Mouse (Mus musculus): ENCODE measurements around the gene 4930519P11Rik. TPM values are rescaled to one million over a fixed set of nuclear protein-coding genes. Genes with fewer than 3 reads are reported as not detected.
A peak's percentile ranks its signal among the peaks of the same experiment; 100 is the strongest.

4930519P11Rik gene
- polyA plus RNA-seq, 1 experiment from 2014 or later: 0.67 TPM

GRCm38 (mm10) chr2:154571976-154572375 is 41.3 kb downstream of the 4930519P11Rik start:
- H3K27me3 ChIP-seq (ENCODE audit: control insufficient read depth, insufficient read depth, low read length): no peaks in the 10 kb centered on the region
- peaks cover 9% of the 10 kb centered on the region for H3K4me1 ChIP-seq (ENCODE audit: control insufficient read depth, insufficient read depth, low read length)
- H3K36me3 ChIP-seq (ENCODE audit: control insufficient read depth, insufficient read depth, low read length): no peaks in the 10 kb centered on the region
- peak; percentile 20 for DNase-seq (ENCODE audit: low spot score)
- no peaks in the 10 kb centered on the region for H3K9me3 ChIP-seq (ENCODE audit: control insufficient read depth, low read length)
- WGBS: 81% methylated on average over 8 of the region's 8 CpGs
- no peak for ATAC-seq (ENCODE audit: insufficient number of reproducible peaks, low FRiP score, low TSS enrichment, low read depth)
- H3K4me3 ChIP-seq (ENCODE audit: low read depth, low read length): no peak overlapping the region
- no peak overlapping the region for H3K9ac ChIP-seq (ENCODE audit: low read length)
- H3K4me2 ChIP-seq (ENCODE audit: low read depth, severe bottlenecking): no peak overlapping the region
- no peak overlapping the region for H3K27ac ChIP-seq (replicated peaks; ENCODE audit: low read depth, low read length)

- Histone ChIP-seq H3K36me3 (ENCODE audit: control insufficient read depth, insufficient read depth, low read length) (no peaks in the 10 kb centered on the region), H3K27me3 (ENCODE audit: control insufficient read depth, insufficient read depth, low read length) (no peaks in the 10 kb centered on the region), H3K4me3 (ENCODE audit: low read depth, low read length) (no peak overlapping the region), H3K27ac (replicated peaks; ENCODE audit: low read depth, low read length) (no peak overlapping the region), H3K4me2 (ENCODE audit: low read depth, severe bottlenecking) (no peak overlapping the region), H3K9me3 (ENCODE audit: control insufficient read depth, low read length) (no peaks in the 10 kb centered on the region), H3K4me1 (ENCODE audit: control insufficient read depth, insufficient read depth, low read length) (peaks cover 15% of the 10 kb centered on the region), H3K9ac (ENCODE audit: low read length) (no peak overlapping the region)
- no peak for ATAC-seq (ENCODE audit: insufficient number of reproducible peaks, low FRiP score, low TSS enrichment, low read depth)
- 78% methylated on average over 4 of the region's 4 CpGs for WGBS
- DNase-seq (ENCODE audit: low spot score): no peak
Observed at GRCm38 (mm10) chr2:154571266-154571665, 42.0 kb downstream of the 4930519P11Rik start.

- Histone ChIP-seq H3K36me3 (ENCODE audit: control insufficient read depth, insufficient read depth, low read length) (no peaks in the 10 kb centered on the region), H3K4me1 (ENCODE audit: control insufficient read depth, insufficient read depth, low read length) (peaks cover 15% of the 10 kb centered on the region), H3K9ac (ENCODE audit: low read length) (no peak overlapping the region), H3K9me3 (ENCODE audit: control insufficient read depth, low read length) (no peaks in the 10 kb centered on the region), H3K4me2 (ENCODE audit: low read depth, severe bottlenecking) (no peak overlapping the region), H3K27me3 (ENCODE audit: control insufficient read depth, insufficient read depth, low read length) (no peaks in the 10 kb centered on the region), H3K4me3 (ENCODE audit: low read depth, low read length) (no peak overlapping the region), H3K27ac (replicated peaks; ENCODE audit: low read depth, low read length) (no peak overlapping the region)
- DNase-seq (ENCODE audit: low spot score) (no peak), ATAC-seq (ENCODE audit: insufficient number of reproducible peaks, low FRiP score, low TSS enrichment, low read depth) (no peak)
- WGBS: 80% methylated on average over 4 of the region's 4 CpGs
Observed at GRCm38 (mm10) chr2:154570666-154571065, 42.6 kb downstream of the 4930519P11Rik start.

GRCm38 (mm10) chr2:154569836-154570286 is 43.4 kb downstream of the 4930519P11Rik start, which contains the start of gene E2f1:
Gene E2f1, minus strand, starts transcription at chr2:154569892.
- Histone ChIP-seq H3K27ac (replicated peaks; ENCODE audit: low read depth, low read length) (peak within 1 kb of the TSS; percentile 84), H3K9ac (ENCODE audit: low read length) (peak within 1 kb of the TSS; percentile 90), H3K9me3 (ENCODE audit: control insufficient read depth, low read length) (no peaks in the 10 kb centered on the region), H3K36me3 (ENCODE audit: control insufficient read depth, insufficient read depth, low read length) (0 out of 2 replicates have a peak, but pooled peaks cover 2% of the 10 kb centered on the region), H3K4me1 (ENCODE audit: control insufficient read depth, insufficient read depth, low read length) (peaks cover 15% of the 10 kb centered on the region), H3K4me3 (ENCODE audit: low read depth, low read length) (peak within 1 kb of the TSS; percentile 76), H3K27me3 (ENCODE audit: control insufficient read depth, insufficient read depth, low read length) (no peaks in the 10 kb centered on the region), H3K4me2 (ENCODE audit: low read depth, severe bottlenecking) (peak within 1 kb of the TSS; percentile 82)
- peak; percentile 94 for ATAC-seq (ENCODE audit: insufficient number of reproducible peaks, low FRiP score, low TSS enrichment, low read depth)
- DNase-seq (ENCODE audit: low spot score): peak; percentile 98
- 0% methylated on average over 42 of the region's 44 CpGs for WGBS

- peak overlapping the region; percentile 76 for H3K4me3 ChIP-seq (ENCODE audit: low read depth, low read length)
- peak overlapping the region; percentile 82 for H3K4me2 ChIP-seq (ENCODE audit: low read depth, severe bottlenecking)
- under 1% methylated on average over 68 of the region's 70 CpGs for WGBS
- H3K27me3 ChIP-seq (ENCODE audit: control insufficient read depth, insufficient read depth, low read length): no peaks in the 10 kb centered on the region
- ATAC-seq (ENCODE audit: insufficient number of reproducible peaks, low FRiP score, low TSS enrichment, low read depth): peak; percentile 69
- H3K9ac ChIP-seq (ENCODE audit: low read length): peak overlapping the region; percentile 90
- peaks cover 15% of the 10 kb centered on the region for H3K4me1 ChIP-seq (ENCODE audit: control insufficient read depth, insufficient read depth, low read length)
- 0 out of 2 replicates have a peak, but pooled peaks cover 2% of the 10 kb centered on the region for H3K36me3 ChIP-seq (ENCODE audit: control insufficient read depth, insufficient read depth, low read length)
- DNase-seq (ENCODE audit: low spot score): peak; percentile 75
- no peaks in the 10 kb centered on the region for H3K9me3 ChIP-seq (ENCODE audit: control insufficient read depth, low read length)
- H3K27ac ChIP-seq (replicated peaks; ENCODE audit: low read depth, low read length): peak overlapping the region; percentile 84
Observed at GRCm38 (mm10) chr2:154569071-154569748, 44.0 kb downstream of the 4930519P11Rik start.

- H3K27ac ChIP-seq (replicated peaks; ENCODE audit: low read depth, low read length): peak overlapping the region; percentile 84; the same call in 1 of the 2 replicates
- H3K4me1 ChIP-seq (ENCODE audit: control insufficient read depth, insufficient read depth, low read length): peaks cover 15% of the 10 kb centered on the region
- H3K36me3 ChIP-seq (ENCODE audit: control insufficient read depth, insufficient read depth, low read length): peaks cover 8% of the 10 kb centered on the region; the same call in 1 of the 2 replicates
- ATAC-seq (ENCODE audit: insufficient number of reproducible peaks, low FRiP score, low TSS enrichment, low read depth) (no peak), DNase-seq (ENCODE audit: low spot score) (peak; percentile 22)
- H3K9me3 ChIP-seq (ENCODE audit: control insufficient read depth, low read length): no peaks in the 10 kb centered on the region
- peak overlapping the region; percentile 76 for H3K4me3 ChIP-seq (ENCODE audit: low read depth, low read length)
- H3K27me3 ChIP-seq (ENCODE audit: control insufficient read depth, insufficient read depth, low read length): no peaks in the 10 kb centered on the region
- WGBS: 31% methylated on average over 10 of the region's 10 CpGs
- peak overlapping the region; percentile 82 for H3K4me2 ChIP-seq (ENCODE audit: low read depth, severe bottlenecking)
- peak overlapping the region; percentile 90 for H3K9ac ChIP-seq (ENCODE audit: low read length)
Observed at GRCm38 (mm10) chr2:154568329-154569070, 44.7 kb downstream of the 4930519P11Rik start.

GRCm38 (mm10) chr2:154567766-154568165 is 45.5 kb downstream of the 4930519P11Rik start:
- H3K27ac ChIP-seq (replicated peaks; ENCODE audit: low read depth, low read length): no peak overlapping the region
- H3K4me2 ChIP-seq (ENCODE audit: low read depth, severe bottlenecking): peak overlapping the region; percentile 82
- H3K4me3 ChIP-seq (ENCODE audit: low read depth, low read length): peak overlapping the region; percentile 76; the same call in 1 of the 2 replicates
- DNase-seq (ENCODE audit: low spot score): peak; percentile 21
- 82% methylated on average over 2 of the region's 2 CpGs for WGBS
- no peaks in the 10 kb centered on the region for H3K9me3 ChIP-seq (ENCODE audit: control insufficient read depth, low read length)
- H3K4me1 ChIP-seq (ENCODE audit: control insufficient read depth, insufficient read depth, low read length): peaks cover 15% of the 10 kb centered on the region
- H3K27me3 ChIP-seq (ENCODE audit: control insufficient read depth, insufficient read depth, low read length): no peaks in the 10 kb centered on the region
- ATAC-seq (ENCODE audit: insufficient number of reproducible peaks, low FRiP score, low TSS enrichment, low read depth): no peak
- H3K36me3 ChIP-seq (ENCODE audit: control insufficient read depth, insufficient read depth, low read length): peaks cover 14% of the 10 kb centered on the region; the same call in 1 of the 2 replicates
- H3K9ac ChIP-seq (ENCODE audit: low read length): no peak overlapping the region

- peaks cover 19% of the 10 kb centered on the region for H3K36me3 ChIP-seq (ENCODE audit: control insufficient read depth, insufficient read depth, low read length)
- H3K27ac ChIP-seq (replicated peaks; ENCODE audit: low read depth, low read length): no peak overlapping the region
- no peak overlapping the region for H3K4me2 ChIP-seq (ENCODE audit: low read depth, severe bottlenecking)
- H3K4me3 ChIP-seq (ENCODE audit: low read depth, low read length): no peak overlapping the region
- DNase-seq (ENCODE audit: low spot score) (peak; percentile 20), ATAC-seq (ENCODE audit: insufficient number of reproducible peaks, low FRiP score, low TSS enrichment, low read depth) (no peak)
- H3K9ac ChIP-seq (ENCODE audit: low read length): no peak overlapping the region
- H3K27me3 ChIP-seq (ENCODE audit: control insufficient read depth, insufficient read depth, low read length): no peaks in the 10 kb centered on the region
- H3K4me1 ChIP-seq (ENCODE audit: control insufficient read depth, insufficient read depth, low read length): peaks cover 15% of the 10 kb centered on the region
- 49% methylated on average over 8 of the region's 8 CpGs for WGBS
- H3K9me3 ChIP-seq (ENCODE audit: control insufficient read depth, low read length): no peaks in the 10 kb centered on the region
Observed at GRCm38 (mm10) chr2:154566641-154567040, 46.6 kb downstream of the 4930519P11Rik start.
